Mouse (Mus musculus): ENCODE measurements around the gene Zfp963. TPM values are rescaled to one million over a fixed set of nuclear protein-coding genes. Genes with fewer than 3 reads are reported as not detected.

The Zfp963 gene
- polyA plus RNA-seq, 1 experiment from 2014 or later: 5.8 TPM

DNA sequence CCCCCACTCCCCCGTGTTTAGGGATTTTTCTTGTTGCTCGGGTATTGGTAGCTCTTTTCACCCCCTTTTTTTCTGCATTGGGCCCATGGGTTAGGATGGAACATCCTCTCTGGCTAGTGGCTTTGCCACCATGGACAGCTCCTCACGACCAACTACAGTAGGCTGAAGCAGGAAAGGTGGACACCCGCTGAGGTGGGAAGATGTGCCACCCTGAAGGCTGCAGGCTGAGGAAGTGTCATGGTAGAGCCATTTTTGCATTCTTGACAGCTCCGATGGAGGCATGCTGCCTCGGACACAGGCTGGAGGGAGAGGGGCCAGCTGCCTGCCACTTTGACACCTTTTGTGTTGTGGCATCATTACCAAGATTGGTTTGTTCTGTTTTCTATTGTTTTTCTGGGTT, 48.0 kb downstream of the Zfp963 start:
- no peaks in the 10 kb centered on the region for H3K9me3 ChIP-seq (ENCODE audit: low read depth, low read length)
- TF ChIP-seq CTCF (IDR thresholded peaks at IDR 0.05; ENCODE audit: low read depth): no peak
- H3K9ac ChIP-seq: no peak overlapping the region
- no peak overlapping the region for H3K4me2 ChIP-seq
- DNase-seq (peak; percentile 23), ATAC-seq (ENCODE audit: insufficient read depth) (no peak)
- H3K27me3 ChIP-seq (ENCODE audit: insufficient read depth, low read length): no peaks in the 10 kb centered on the region
- H3K4me3 ChIP-seq (ENCODE audit: low read depth, low read length): no peak overlapping the region
- H3K4me1 ChIP-seq (ENCODE audit: insufficient read depth): no peaks in the 10 kb centered on the region
- no peak overlapping the region for H3K27ac ChIP-seq (ENCODE audit: low read depth)
- WGBS: 74% methylated on average over 6 of the region's 6 CpGs
- peaks cover 37% of the 10 kb centered on the region for H3K36me3 ChIP-seq (ENCODE audit: insufficient read depth)

Other genes with a start within 250 kb of the Zfp963 start
- not detected in 2 replicates for gene Gm7697, start 227.0 kb downstream of the Zfp963 start, polyA plus RNA-seq (2014; fragmentation: Nextera tagmentation; extraction: Ambion mirVana)
- 23.4 and 24.5 TPM in 2 replicates for gene Zfp868, start 124.4 kb downstream of the Zfp963 start, polyA plus RNA-seq (2014; fragmentation: Nextera tagmentation; extraction: Ambion mirVana)
- gene Zfp964, start 95.5 kb downstream of the Zfp963 start, polyA plus RNA-seq (2014; fragmentation: Nextera tagmentation; extraction: Ambion mirVana): 1.4 and 1.8 TPM in 2 replicates
- 30.2 and 31.3 TPM in 2 replicates for gene Zfp869, start 39.2 kb downstream of the Zfp963 start, polyA plus RNA-seq (2014; fragmentation: Nextera tagmentation; extraction: Ambion mirVana)
- gene Gm20422, start 24.9 kb upstream of the Zfp963 start, polyA plus RNA-seq (2014; fragmentation: Nextera tagmentation; extraction: Ambion mirVana): 0.22 and 0.30 TPM in 2 replicates
- gene Atp13a1, start 41.2 kb upstream of the Zfp963 start, polyA plus RNA-seq (2014; fragmentation: Nextera tagmentation; extraction: Ambion mirVana): 46.6 and 57.4 TPM in 2 replicates
- gene Zfp866, start 41.2 kb upstream of the Zfp963 start, polyA plus RNA-seq (2014; fragmentation: Nextera tagmentation; extraction: Ambion mirVana): 30.5 and 31.7 TPM in 2 replicates
- gene Gmip, start 58.7 kb upstream of the Zfp963 start, polyA plus RNA-seq (2014; fragmentation: Nextera tagmentation; extraction: Ambion mirVana): 6.7 and 8.8 TPM in 2 replicates
- gene Lpar2, start 72.5 kb upstream of the Zfp963 start, polyA plus RNA-seq (2014; fragmentation: Nextera tagmentation; extraction: Ambion mirVana): 0.74 and 1.0 TPM in 2 replicates
- gene Pbx4, start 82.5 kb upstream of the Zfp963 start, polyA plus RNA-seq (2014; fragmentation: Nextera tagmentation; extraction: Ambion mirVana): 7.1 and 9.4 TPM in 2 replicates
- 0.25 and 0.31 TPM in 2 replicates for gene Cilp2, start 137.7 kb upstream of the Zfp963 start, polyA plus RNA-seq (2014; fragmentation: Nextera tagmentation; extraction: Ambion mirVana)
- 3.8 and 4.3 TPM in 2 replicates for gene Tssk6, start 152.2 kb upstream of the Zfp963 start, polyA plus RNA-seq (2014; fragmentation: Nextera tagmentation; extraction: Ambion mirVana)
- gene Ndufa13, start 152.6 kb upstream of the Zfp963 start, polyA plus RNA-seq (2014; fragmentation: Nextera tagmentation; extraction: Ambion mirVana): 163 and 171 TPM in 2 replicates
- 3.6 and 4.3 TPM in 2 replicates for gene Yjefn3, start 152.7 kb upstream of the Zfp963 start, polyA plus RNA-seq (2014; fragmentation: Nextera tagmentation; extraction: Ambion mirVana)
- gene Gatad2a, start 246.4 kb upstream of the Zfp963 start, polyA plus RNA-seq (2014; fragmentation: Nextera tagmentation; extraction: Ambion mirVana): 81.5 and 92.4 TPM in 2 replicates

Measured in lung, embryonic 14.5 days (tissue).